Mouse (Mus musculus) macrophage (primary cell): ENCODE results near the gene Syt9. TPM values are rescaled to one million over a fixed set of nuclear protein-coding genes. Genes with fewer than 3 reads are reported as not detected.

Experiments used
- H3K27ac ChIP-seq: fragments of 350-480 bp; formaldehyde crosslinking; 2 replicates; pipeline ENCODE4 v1.9.0; 2021
- H3K36me3 ChIP-seq: fragments of 350-480 bp; formaldehyde crosslinking; 2 replicates; pipeline ENCODE4 v1.9.0; 2021; ENCODE audit errors: inconsistent target
- H3K4me3 ChIP-seq: fragments of 350-480 bp; formaldehyde crosslinking; 2 replicates; pipeline ENCODE4 v1.9.0; 2021; ENCODE audit errors: inconsistent target
- H3K79me2 ChIP-seq: fragments of 350-480 bp; formaldehyde crosslinking; 2 replicates; pipeline ENCODE4 v1.9.0; 2021; ENCODE audit errors: inconsistent target
- WGBS: methylation state at CpG from one replicate; pipeline ENCODE4 v1.1.7; 2026; ENCODE audit warnings: inconsistent platforms; ENCODE audit not compliant: missing documents; 5-methylcytosine and 5-hydroxymethylcytosine counted together
- polyA plus RNA-seq: library from polyadenylated mRNA; stranded (reverse); fragments of 250-400 nt; gene quantifications from 3 replicates; pipeline ENCODE4 v1.2.4, GENCODE M21; 2018; ENCODE audit warnings: inconsistent platforms
- total RNA-seq, 78 experiments: library from RNA; depleted of rRNA; stranded (reverse); fragments of 250-400 nt; gene quantifications; 1 replicate in 9 of 78; 2 replicates in 24 of 78; 3 replicates in 43 of 78; 4 replicates in 2 of 78; pipeline ENCODE4 v1.2.4; 2018; ENCODE audit warnings: inconsistent platforms in 56 of 78

The Syt9 gene
- total RNA-seq (2018; cell fraction: chromatin; rRNA removed) = not detected
- not detected for total RNA-seq (2018; cell fraction: cytosol; rRNA removed)
- total RNA-seq (2018; cell fraction: nucleus; rRNA removed) = not detected
- not detected in 3 replicates for polyA plus RNA-seq

DNA sequence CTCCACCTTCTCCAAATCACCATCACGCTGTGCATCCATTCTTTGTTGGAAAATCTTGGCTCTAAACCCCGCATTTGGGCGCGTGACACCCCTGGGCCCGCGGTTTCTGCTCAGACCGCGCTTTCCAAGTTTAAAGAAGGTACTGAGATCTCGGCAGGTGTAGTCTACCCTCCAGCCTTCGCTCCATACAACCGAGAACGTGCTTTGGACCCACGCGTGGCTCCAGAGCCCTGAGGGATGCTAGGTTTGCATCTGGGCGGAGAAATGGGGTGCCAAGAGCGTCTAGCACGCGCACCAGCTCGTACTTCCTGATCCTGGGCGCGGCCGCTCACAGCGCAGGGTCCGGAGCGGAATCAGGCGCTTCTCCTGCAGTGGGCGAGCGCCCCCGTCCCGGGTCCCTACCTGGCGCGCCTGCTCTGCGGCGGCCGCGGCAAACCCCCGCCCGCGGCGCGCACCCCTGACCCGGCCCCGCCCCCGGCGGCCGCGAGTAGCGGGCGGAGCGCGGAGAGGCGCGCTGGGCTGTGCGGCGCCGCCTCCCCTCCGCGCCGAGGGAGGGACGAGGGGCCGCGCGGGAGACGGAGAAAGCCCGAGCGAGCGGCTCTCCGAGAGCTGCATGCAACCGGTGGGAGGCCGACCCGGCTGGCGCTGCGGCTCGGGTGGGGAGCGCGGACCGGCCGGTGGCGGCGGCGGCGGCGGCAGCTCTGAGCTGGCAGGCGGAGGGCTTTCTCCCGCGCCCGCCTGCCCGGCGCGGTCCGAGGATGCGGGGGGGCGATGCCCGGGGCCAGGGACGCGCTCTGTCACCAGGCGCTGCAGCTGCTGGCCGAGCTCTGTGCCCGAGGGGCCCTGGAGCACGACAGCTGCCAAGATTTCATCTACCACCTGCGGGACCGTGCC is at the start of gene Syt9:
Gene Syt9, plus strand, starts transcription at position 497 of the 894 bp plus-strand sequence.
- Histone ChIP-seq H3K4me3 (no peak within 1 kb of the TSS), H3K36me3 (no peaks in the 10 kb centered on the region), H3K27ac (no peak within 1 kb of the TSS), H3K79me2 (no peaks in the 10 kb centered on the region)
- 1% methylated on average over 85 of the region's 102 CpGs for WGBS

DNA sequence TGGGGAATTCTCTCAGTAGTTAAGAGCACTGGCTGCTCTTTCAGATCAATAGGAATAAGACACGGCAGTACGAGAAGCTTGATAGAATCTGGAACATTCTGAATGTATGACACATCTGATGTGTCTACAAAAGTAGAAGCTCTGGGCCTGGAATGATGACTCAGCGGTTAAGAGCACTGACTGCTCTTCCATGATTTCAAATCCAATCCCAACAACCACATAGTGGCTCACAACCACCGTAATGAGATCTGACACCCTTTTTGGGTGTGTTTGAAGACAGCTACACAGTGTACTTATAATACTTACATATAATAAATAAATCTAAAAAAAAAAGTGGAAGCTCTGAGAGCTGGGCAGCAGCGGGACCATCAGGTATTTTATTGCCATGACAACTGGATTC is 31.5 kb upstream of the Syt9 start:
- no peak overlapping the region for H3K27ac ChIP-seq
- H3K4me3 ChIP-seq = no peak overlapping the region
- 88% methylated on average over 5 of the region's 5 CpGs for WGBS
- no peaks in the 10 kb centered on the region for H3K79me2 ChIP-seq
- H3K36me3 ChIP-seq = no peaks in the 10 kb centered on the region

DNA sequence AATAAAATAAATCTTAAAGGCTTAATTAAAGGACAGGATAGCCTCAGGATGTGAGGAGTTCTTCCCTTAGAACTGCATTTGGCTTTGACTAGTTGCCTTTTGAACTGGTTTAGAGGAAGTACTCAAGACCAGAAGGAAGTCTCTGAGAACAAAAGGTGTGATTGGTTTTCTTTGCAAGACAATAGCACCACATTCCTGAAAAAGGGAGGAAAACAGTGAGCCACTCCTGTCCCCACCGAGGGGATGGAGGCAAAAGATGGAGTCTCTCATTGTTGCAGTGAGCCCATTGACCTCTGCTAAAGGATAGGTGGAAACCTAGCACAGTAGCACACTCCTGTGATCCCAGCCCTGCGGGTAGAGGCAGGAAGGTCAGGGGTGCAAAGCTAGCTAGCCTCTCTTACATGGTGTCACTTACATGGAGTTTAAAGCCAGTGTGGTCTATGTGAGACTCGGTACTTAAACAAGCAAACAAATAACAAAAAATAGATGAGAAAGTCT is 30.9 kb upstream of the Syt9 start:
- H3K36me3 ChIP-seq = no peaks in the 10 kb centered on the region

DNA sequence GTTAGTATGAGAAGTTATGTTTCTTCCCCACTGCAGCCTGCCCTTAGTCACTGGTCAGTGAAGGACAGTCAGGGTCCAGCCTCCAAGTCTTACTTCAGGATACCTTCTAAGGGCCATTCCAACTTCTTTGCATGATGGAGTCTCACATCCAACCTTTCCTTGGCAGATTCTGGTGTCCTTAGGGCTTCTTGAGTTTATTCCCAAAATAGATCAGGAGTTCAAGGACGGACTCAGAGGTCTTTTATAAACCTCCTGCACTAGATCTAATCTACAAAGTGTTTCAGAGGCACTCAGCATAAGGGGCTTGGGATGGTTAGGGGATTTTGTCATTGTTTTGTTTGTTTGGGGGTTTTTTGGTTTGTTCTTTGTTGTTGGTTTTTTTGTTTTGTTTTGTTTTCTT is 30.3 kb upstream of the Syt9 start:
- WGBS = 69% methylated on average over 1 of the region's 1 CpGs
- H3K36me3 ChIP-seq = no peaks in the 10 kb centered on the region
- H3K79me2 ChIP-seq = no peaks in the 10 kb centered on the region
- no peak overlapping the region for H3K4me3 ChIP-seq
- H3K27ac ChIP-seq = no peak overlapping the region

More for the DNA sequence above, 30.9 kb upstream of the Syt9 start:
- no peak overlapping the region for H3K4me3 ChIP-seq
- H3K79me2 ChIP-seq = no peaks in the 10 kb centered on the region
- H3K27ac ChIP-seq = no peak overlapping the region
- 53% methylated on average over 3 of the region's 3 CpGs for WGBS

DNA sequence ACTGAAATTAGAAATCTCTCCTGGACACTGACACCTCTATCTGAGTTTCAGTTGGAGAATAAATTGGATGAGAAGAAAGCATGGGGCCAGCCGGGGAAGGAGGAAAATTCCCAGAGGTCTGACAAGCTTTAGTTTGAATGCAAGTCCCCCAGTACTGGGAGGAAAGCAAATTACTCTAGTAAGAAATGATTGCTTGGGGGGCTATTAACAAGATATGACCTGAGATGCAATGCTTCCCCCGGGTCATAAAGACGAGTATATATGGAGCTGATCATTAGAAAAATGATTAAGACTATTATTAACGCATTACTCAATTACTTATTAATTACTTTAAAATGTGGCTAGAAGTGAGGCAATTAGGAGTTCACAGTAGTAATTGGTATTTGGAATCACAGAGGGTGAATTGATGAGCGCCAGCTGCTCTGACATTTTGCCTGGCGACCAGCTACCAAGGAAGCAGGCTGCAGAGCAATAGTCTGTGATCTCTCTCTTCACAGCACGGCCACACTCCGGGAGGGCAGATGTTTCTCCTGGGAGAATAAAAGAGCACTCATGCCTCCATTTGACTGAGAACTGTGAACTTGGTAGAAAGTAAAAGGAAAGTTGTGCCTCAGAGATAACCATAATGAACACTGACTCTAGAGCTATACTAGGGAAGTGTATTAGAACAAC is 28.9 kb upstream of the Syt9 start:
- WGBS = 76% methylated on average over 8 of the region's 8 CpGs
- Histone ChIP-seq H3K27ac (no peak overlapping the region), H3K79me2 (no peaks in the 10 kb centered on the region), H3K4me3 (no peak overlapping the region), H3K36me3 (no peaks in the 10 kb centered on the region)

DNA sequence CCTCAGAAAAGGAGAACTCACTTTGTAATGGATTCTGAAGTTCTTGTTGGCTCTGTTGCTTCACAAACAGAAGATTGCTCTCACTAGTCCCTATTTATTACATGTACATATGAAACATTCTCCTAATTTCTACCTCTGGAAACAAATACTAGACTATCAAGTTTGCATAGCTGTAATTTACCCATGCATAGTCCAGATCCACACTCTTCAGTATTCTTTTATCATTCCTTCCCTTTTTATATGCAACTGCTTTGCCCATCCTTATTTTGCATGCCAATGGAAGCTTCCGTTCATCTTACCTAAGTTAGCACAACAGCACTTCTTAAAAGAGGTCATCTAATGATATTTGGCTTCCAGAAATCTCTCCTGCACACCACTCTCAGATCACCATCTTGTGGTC is 21.3 kb upstream of the Syt9 start:
- Histone ChIP-seq H3K27ac (no peak overlapping the region), H3K79me2 (no peaks in the 10 kb centered on the region)
- 88% methylated on average over 1 of the region's 1 CpGs for WGBS

DNA sequence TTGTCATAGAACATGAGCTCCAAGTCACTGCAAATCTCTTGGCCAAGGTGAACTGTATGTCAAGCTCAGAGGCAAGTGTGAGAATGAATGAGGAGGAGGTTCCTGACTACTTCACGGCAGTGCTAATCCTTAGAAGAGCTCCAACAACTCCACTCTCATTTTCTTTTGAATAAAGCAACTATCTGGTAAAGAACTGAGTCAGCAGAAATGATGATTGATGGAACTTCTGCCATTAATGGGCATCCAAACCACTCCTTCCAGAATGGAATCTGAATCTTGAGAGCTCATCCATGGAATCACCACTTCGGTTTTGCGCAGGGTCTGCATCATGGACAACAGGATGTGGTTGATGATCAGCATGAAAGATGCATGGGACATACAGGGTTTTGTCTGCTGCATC is 8.4 kb upstream of the Syt9 start:
- Histone ChIP-seq H3K36me3 (no peaks in the 10 kb centered on the region), H3K27ac (no peak overlapping the region), H3K4me3 (no peak overlapping the region), H3K79me2 (no peaks in the 10 kb centered on the region)
- 90% methylated on average over 3 of the region's 3 CpGs for WGBS

More for the DNA sequence above, 21.3 kb upstream of the Syt9 start:
- no peak overlapping the region for H3K4me3 ChIP-seq
- H3K36me3 ChIP-seq = no peaks in the 10 kb centered on the region

DNA sequence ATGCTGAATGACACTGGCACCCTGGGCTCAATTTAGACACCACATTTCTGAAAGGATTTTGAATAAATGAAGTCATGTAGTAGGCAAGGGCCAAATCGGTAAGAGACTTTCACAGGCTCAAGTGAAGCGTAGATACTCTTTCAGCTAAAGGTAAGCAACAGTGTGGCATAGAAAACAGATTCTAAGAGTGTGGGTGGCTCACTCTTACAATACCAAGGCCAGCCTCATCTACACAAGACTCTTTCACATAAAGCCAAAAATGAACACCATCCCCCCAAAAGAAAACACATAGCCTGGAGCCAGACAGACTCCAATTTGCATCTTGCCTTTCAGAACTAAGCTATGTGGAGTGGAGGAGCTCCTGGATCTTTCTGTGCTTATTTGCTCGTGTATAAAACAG is 7.9 kb upstream of the Syt9 start:
- WGBS = 87% methylated on average over 3 of the region's 3 CpGs
- Histone ChIP-seq H3K4me3 (no peak overlapping the region), H3K27ac (no peak overlapping the region), H3K79me2 (no peaks in the 10 kb centered on the region), H3K36me3 (no peaks in the 10 kb centered on the region)

DNA sequence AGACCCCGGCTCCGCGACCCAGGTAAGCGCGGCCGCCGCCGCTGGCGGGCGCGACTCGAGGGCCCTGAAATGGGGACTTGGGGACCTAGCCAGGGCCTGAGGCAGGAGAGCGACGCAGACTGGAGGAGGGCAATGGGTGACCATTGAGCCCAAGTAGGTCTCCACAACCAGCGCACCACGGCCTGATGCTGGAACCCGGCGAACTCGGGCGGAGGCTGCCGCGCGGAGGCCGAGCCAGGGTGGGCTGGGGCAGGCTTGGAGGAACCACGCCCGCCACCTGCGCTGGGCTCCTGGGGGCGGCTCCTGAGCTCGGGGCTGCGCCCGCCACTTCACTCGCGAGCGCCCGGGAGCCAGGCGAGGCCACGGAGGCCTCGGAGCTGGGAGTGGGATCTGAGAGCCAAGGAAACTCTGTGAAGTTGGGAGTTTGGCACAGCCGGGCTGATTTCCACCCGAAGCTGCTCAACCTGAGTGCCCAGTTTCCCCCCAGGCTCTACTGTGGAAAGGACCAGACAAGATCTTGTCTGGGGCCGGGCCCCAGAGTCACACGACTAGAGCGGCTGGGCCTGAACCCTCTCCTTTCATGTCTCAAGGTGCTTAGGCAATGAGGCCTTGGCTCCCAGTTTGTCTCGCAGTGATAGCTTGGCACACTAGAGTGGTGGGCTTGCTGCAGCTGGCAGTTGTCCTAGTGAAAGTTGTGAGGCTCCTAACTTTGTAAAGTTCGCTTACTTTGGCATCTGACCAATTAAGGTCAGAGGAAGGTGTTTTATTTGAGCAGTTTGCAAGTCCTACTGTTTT is 795 bp downstream of the Syt9 start:
- no peak overlapping the region for H3K27ac ChIP-seq
- no peaks in the 10 kb centered on the region for H3K36me3 ChIP-seq
- H3K4me3 ChIP-seq = no peak overlapping the region
- 10% methylated on average over 45 of the region's 45 CpGs for WGBS
- H3K79me2 ChIP-seq = no peaks in the 10 kb centered on the region

DNA sequence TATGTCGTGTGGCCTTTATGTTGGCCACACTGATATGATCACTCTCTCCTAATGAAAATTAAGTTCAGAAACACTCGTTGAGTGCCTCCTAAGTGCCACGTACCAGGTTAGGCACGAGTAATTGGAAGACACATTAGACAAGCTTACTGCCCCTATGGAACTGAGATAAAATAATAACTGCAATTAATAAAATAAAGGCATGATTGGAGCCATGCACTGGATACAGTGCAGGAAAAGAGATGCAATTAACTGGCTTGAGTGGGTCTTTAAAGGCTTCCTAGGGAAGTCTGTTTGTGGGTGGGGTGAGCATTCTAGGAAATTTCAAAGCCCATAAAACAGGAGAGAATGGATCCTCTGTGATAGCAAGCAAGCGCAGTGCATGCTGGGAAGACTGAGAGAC is 10.0 kb downstream of the Syt9 start:
- Histone ChIP-seq H3K4me3 (no peak overlapping the region), H3K27ac (no peak overlapping the region), H3K36me3 (no peaks in the 10 kb centered on the region), H3K79me2 (no peaks in the 10 kb centered on the region)
- 88% methylated on average over 5 of the region's 5 CpGs for WGBS

DNA sequence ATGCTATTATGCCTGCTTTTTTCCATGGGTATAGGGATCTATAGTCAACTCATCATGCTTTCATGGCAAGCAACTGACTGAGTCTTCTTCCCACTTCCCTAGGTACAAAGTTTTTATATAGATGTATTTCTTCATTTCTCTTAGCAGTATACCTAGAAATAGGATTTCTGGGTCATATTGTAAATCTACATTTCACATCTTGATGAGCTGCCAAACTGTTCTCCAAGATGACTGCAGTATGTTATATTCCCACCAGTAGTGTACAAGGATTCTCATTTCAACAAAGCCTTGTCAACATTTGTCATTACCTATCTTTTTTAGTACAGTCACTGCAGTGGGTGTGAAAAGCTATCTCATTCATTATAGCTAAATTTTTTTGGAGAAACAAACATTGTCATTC is 19.1 kb downstream of the Syt9 start:
- Histone ChIP-seq H3K79me2 (no peaks in the 10 kb centered on the region), H3K4me3 (no peak overlapping the region), H3K27ac (no peak overlapping the region), H3K36me3 (no peaks in the 10 kb centered on the region)

DNA sequence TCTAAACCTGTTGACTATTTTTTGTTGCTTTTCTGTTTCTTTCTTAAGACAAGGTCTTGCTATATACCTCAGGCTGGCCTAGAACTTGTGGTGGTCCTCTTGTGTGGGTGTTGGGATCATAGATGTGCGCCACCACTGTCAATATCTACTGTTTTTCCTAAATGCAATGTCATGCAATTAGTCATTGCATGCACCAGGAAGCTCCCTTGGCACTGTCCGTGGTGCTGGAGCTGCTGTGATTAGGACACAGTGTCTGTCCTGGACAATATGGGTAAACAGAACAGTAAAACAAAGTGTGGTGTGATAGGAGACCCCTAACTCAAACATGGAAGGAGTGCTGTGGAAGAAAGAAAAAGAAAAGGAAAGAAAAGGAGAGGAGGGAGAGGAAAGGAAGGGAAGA is 22.2 kb downstream of the Syt9 start:
- Histone ChIP-seq H3K79me2 (no peaks in the 10 kb centered on the region), H3K36me3 (no peaks in the 10 kb centered on the region), H3K27ac (no peak overlapping the region), H3K4me3 (no peak overlapping the region)
- WGBS = 74% methylated on average over 2 of the region's 2 CpGs

DNA sequence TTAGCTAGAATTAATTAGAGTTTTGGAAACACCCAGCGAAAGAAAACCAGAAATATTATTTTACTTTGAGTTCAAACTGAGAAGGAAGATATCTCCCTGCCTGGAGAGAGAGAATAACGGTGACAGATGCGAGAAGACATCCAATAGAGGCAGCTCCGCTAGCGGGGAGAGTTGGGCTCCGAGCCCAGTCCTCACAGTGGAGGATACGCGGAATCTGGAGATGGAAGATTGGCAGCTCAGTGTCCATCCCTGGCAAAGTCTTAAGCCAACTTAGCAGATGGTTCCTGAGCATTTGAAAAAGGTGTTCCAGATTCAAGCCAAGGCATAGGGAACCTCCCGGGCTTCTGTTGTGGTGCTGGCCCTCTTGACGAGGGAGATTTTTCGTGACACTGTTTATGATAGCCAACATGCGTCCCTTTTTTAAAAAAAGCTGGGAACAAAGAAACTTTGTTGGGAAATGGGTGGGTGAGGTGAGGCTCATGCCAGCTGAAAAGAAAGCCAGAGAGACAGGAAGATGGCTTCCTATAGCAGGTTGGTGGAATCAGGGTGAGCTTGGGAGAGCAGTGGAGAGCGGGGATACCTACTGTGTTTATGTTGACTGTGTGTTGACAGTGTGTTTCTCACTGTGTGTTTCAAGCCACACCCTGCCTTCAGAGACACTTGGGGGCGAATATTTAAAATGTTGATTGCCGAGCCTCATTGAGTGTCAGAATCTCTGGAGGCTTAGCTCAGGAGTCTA is 29.7 kb downstream of the Syt9 start:
- no peaks in the 10 kb centered on the region for H3K79me2 ChIP-seq
- no peak overlapping the region for H3K27ac ChIP-seq
- no peak overlapping the region for H3K4me3 ChIP-seq
- H3K36me3 ChIP-seq = no peaks in the 10 kb centered on the region
- 91% methylated on average over 15 of the region's 15 CpGs for WGBS

DNA sequence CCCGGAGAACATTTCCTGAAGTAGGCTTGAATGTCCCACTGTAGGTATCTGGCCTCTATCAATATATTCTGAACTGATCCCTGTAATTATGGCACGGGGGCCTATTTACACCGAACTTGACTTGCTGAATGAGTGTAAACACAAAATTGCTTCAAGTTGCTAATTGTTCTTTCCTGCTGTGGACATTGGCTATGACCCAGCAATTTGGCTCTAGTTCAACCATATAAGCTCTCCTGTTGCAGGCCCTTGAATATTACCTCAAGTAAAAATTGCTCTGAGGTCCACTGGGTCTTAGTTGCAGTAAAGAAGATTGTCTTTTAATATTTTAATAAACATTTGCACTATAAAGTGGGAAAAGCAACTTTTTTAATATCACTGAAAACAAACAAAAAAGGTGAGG is 32.7 kb downstream of the Syt9 start:
- Histone ChIP-seq H3K79me2 (no peaks in the 10 kb centered on the region), H3K4me3 (no peak overlapping the region), H3K36me3 (no peaks in the 10 kb centered on the region), H3K27ac (no peak overlapping the region)
- WGBS = 92% methylated on average over 3 of the region's 3 CpGs
